ENCODE assay signal across 22 mouse cellular contexts in the genomic region with DNA sequence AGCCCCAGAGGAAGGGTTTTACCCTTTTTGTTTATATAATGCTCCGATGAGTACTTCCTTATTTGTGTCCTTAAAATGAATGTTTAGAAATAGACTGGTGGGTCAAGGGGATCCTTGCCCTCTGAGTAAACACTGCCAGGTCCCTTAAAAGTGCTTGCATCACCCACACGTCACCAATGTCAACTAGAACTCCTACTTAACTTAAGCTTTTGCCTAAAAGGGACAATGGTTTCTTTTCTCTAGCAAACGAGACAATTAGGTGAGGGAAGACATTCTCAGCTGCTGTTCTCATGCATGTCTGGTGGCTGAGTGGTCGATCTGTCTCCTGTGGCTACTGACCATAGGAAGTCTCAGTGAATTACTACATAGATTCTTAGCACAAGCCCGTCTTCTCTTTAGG. TPM values are rescaled to one million over a fixed set of nuclear protein-coding genes. Genes with fewer than 3 reads are reported as not detected.
A peak's percentile ranks its signal among the peaks of the same experiment; 100 is the strongest.
DNase-seq lines count a peak whose midpoint lies in the region; ATAC-seq and TF ChIP-seq lines count a peak whose summit lies in the region.
"Had no signal": no experiment of that assay in that cellular context is flagged by ENCODE, and none has a peak within 500 bp of the region (broad histone marks: within the 10 kb centered on the region; RNA-seq: fewer than 3 reads in every experiment).

No protein-coding gene starts in this region.

- 62% methylated on average over 5 of the region's 5 CpGs for WGBS in kidney, embryonic 14.5 days

- ATAC-seq in common myeloid progenitor, adult 5-6 weeks (replicated peaks; ENCODE audit: low read depth, poor library complexity, severe bottlenecking): peak; percentile 7; the same call in 1 of the 2 replicates
- ATAC-seq in kidney, embryonic 14.5 days (ENCODE audit: low FRiP score, low TSS enrichment): no peak
- ATAC-seq: hindbrain, embryonic 16.5 days; intestine, postnatal 0 days had no signal

- TF ChIP-seq POLR2A in myocyte (IDR thresholded peaks at IDR 0.05; ENCODE audit: insufficient read length, low read depth): no peak

- peak; percentile 64 for DNase-seq in lung, postnatal 25 days (ENCODE audit: low spot score)
- no peak for DNase-seq in adrenal gland, adult 2 months
- DNase-seq in cerebellum, adult 11-12 months: no peak
- DNase-seq: adrenal gland, postnatal 25 days; cerebellum, adult 9-10 months; gastrocnemius, postnatal 36 days; kidney, postnatal 4 days; liver, embryonic 13.5 days; right cerebral cortex, postnatal 4 days; thymus, postnatal 25 days had no signal

- H3K79me2 ChIP-seq in C2C12 (ENCODE audit: control insufficient read depth, insufficient read depth) (no peaks in the 10 kb centered on the region), myocyte (ENCODE audit: control insufficient read depth, insufficient read depth) (no peaks in the 10 kb centered on the region)

- TF ChIP-seq CTCF in C2C12 (IDR thresholded peaks at IDR 0.05; ENCODE audit: control insufficient read depth, insufficient read depth, insufficient read length): no peak

- H3K4me3 ChIP-seq in C2C12 (ENCODE audit: insufficient read depth, poor library complexity, severe bottlenecking) (no peak overlapping the region), myocyte (no peak overlapping the region)
- no peak overlapping the region for H3K4me3 ChIP-seq in kidney, embryonic 14.5 days (ENCODE audit: low read length)
- H3K4me3 ChIP-seq: heart, embryonic 10.5 days; hindbrain, embryonic 10.5 days; limb, embryonic 12.5 days; liver, embryonic 13.5 days; midbrain, embryonic 12.5 days; neural tube, embryonic 12.5 days; stomach, embryonic 15.5 days had no signal

- H3ac ChIP-seq in C2C12 (ENCODE audit: control insufficient read depth, insufficient read length, low read depth): no peak overlapping the region
- no peak overlapping the region for H3ac ChIP-seq in myocyte (ENCODE audit: control insufficient read depth, insufficient read length)

- H3K27me3 ChIP-seq in C2C12 (ENCODE audit: control insufficient read depth, insufficient read depth, insufficient read length) (no peaks in the 10 kb centered on the region), myocyte (ENCODE audit: control insufficient read depth, insufficient read depth, insufficient read length) (no peaks in the 10 kb centered on the region)
- no peaks in the 10 kb centered on the region for H3K27me3 ChIP-seq in kidney, embryonic 14.5 days (ENCODE audit: control insufficient read depth, insufficient read depth, low read length)
- H3K27me3 ChIP-seq: limb, embryonic 12.5 days; liver, embryonic 13.5 days; midbrain, embryonic 12.5 days; neural tube, embryonic 12.5 days; stomach, embryonic 15.5 days had no signal

- H3K9me3 ChIP-seq in kidney, embryonic 14.5 days (ENCODE audit: control insufficient read depth, low read length): no peaks in the 10 kb centered on the region
- H3K9me3 ChIP-seq: heart, embryonic 10.5 days; hindbrain, embryonic 10.5 days; limb, embryonic 12.5 days; liver, embryonic 13.5 days; midbrain, embryonic 12.5 days; neural tube, embryonic 12.5 days; stomach, embryonic 15.5 days had no signal

- no peaks in the 10 kb centered on the region for H3K4me1 ChIP-seq in kidney, embryonic 14.5 days (ENCODE audit: control insufficient read depth, insufficient read depth, low read length)
- H3K4me1 ChIP-seq: midbrain, embryonic 12.5 days; neural tube, embryonic 12.5 days had no signal

- no peaks in the 10 kb centered on the region for H3K79me3 ChIP-seq in C2C12 (ENCODE audit: low read depth)

- H3K4me2 ChIP-seq in myocyte (ENCODE audit: low read depth): peak overlapping the region; percentile 32
- no peak overlapping the region for H3K4me2 ChIP-seq in kidney, embryonic 14.5 days (replicated peaks; ENCODE audit: low read depth, low read length)
- H3K4me2 ChIP-seq: limb, embryonic 12.5 days; liver, embryonic 13.5 days; midbrain, embryonic 12.5 days; neural tube, embryonic 12.5 days; stomach, embryonic 15.5 days had no signal

- H3K9ac ChIP-seq in kidney, embryonic 14.5 days (ENCODE audit: low read depth, low read length): no peak overlapping the region
- H3K9ac ChIP-seq: limb, embryonic 12.5 days; liver, embryonic 13.5 days; midbrain, embryonic 12.5 days; neural tube, embryonic 12.5 days; stomach, embryonic 15.5 days had no signal

- H3K36me3 ChIP-seq in C2C12 (ENCODE audit: control insufficient read depth, insufficient read depth) (no peaks in the 10 kb centered on the region), myocyte (ENCODE audit: control insufficient read depth, insufficient read depth) (no peaks in the 10 kb centered on the region)
- H3K36me3 ChIP-seq in kidney, embryonic 14.5 days (ENCODE audit: control insufficient read depth, insufficient read depth, low read length): no peaks in the 10 kb centered on the region
- H3K36me3 ChIP-seq: heart, embryonic 10.5 days; hindbrain, embryonic 10.5 days; limb, embryonic 12.5 days; liver, embryonic 13.5 days; midbrain, embryonic 12.5 days; neural tube, embryonic 12.5 days; stomach, embryonic 15.5 days had no signal

- no peak overlapping the region for H3K27ac ChIP-seq in kidney, embryonic 14.5 days (ENCODE audit: low read depth, low read length)
- H3K27ac ChIP-seq: heart, embryonic 10.5 days; hindbrain, embryonic 10.5 days; limb, embryonic 12.5 days; liver, embryonic 13.5 days; midbrain, embryonic 12.5 days; neural tube, embryonic 12.5 days; stomach, embryonic 15.5 days had no signal

TF ChIP-seq in C2C12, 6 proteins besides CTCF, POLR2A, EP300 and RAD21:
- TF ChIP-seq MAX (IDR thresholded peaks at IDR 0.05) (no peak), USF1 (IDR thresholded peaks at IDR 0.05; ENCODE audit: low read depth) (no peak), MYOD1 (IDR thresholded peaks at IDR 0.05; ENCODE audit: control insufficient read depth, insufficient read length, low read depth) (peak; percentile 85)

TF ChIP-seq in myocyte, 11 proteins besides CTCF, POLR2A, EP300 and RAD21:
- TF ChIP-seq USF1 (IDR thresholded peaks at IDR 0.05; ENCODE audit: low read depth) (no peak), MYOD1 (IDR thresholded peaks at IDR 0.05; ENCODE audit: control insufficient read depth in 1 of 3, insufficient read length in 2 of 3, low read depth in 2 of 3) (peak in 2 of 3 experiments; percentile 33 to 57)

RNA-seq across cellular contexts. Expression of a gene that starts 18.2 kb away (rescaled TPM):
- polyA plus RNA-seq in C2C12 (2012; fragmentation: generic; extraction: Trizol): 71.0 TPM
- 35.2 and 44.8 TPM in 2 replicates for total RNA-seq in common myeloid progenitor, adult 5-6 weeks (2017)
- polyA plus RNA-seq in myocyte (2012; fragmentation: generic; extraction: Trizol): 70.3 TPM
- total RNA-seq in adrenal gland, adult 2 months (2021): 100 to 1,000 TPM in 1 of 2 experiments, 10 to 100 TPM in 1; 64.8 to 109 TPM
- 11.7 and 13.9 TPM in 2 replicates for polyA plus RNA-seq in adrenal gland, adult 2 months (2012; rRNA removed)
- polyA plus RNA-seq in kidney, embryonic 14.5 days (2014; fragmentation: Nextera tagmentation; extraction: Ambion mirVana): 72.4 and 80.5 TPM in 2 replicates

RNA-seq across cellular contexts. Expression of a gene that starts 52.3 kb away (rescaled TPM):
- polyA plus RNA-seq in C2C12 (2012; fragmentation: generic; extraction: Trizol) (2.1 TPM), myocyte (2012; fragmentation: generic; extraction: Trizol) (3.1 TPM)
- 89.1 and 108 TPM in 2 replicates for total RNA-seq in common myeloid progenitor, adult 5-6 weeks (2017)
- 10 to 100 TPM in 1 of 2 experiments, 1 to 10 TPM in 1; 8.0 to 10.7 TPM for total RNA-seq in adrenal gland, adult 2 months (2021)
- 19.9 and 26.5 TPM in 2 replicates for polyA plus RNA-seq in adrenal gland, adult 2 months (2012; rRNA removed)
- polyA plus RNA-seq in kidney, embryonic 14.5 days (2014; fragmentation: Nextera tagmentation; extraction: Ambion mirVana): 1.1 and 1.2 TPM in 2 replicates
